Mouse (Mus musculus): ENCODE measurements around the gene Slc4a7.

DNA sequence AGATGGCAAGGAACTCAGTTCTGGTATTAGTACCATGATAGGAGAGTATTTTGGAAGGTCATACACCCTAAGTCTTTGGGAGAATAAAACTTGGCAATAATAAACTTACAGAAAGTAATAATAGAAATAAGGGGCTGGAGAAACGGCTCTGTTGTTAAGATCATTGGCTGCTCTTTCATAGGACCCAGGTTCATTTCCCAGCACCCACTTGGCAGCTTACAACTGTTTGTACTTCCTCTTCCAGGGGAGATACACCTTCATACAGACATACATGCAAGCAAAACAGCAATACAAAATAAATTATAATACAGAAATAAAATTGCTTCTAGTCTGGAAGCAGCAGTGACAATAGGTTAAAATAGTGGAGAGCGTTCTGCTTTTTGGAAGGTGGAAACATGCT, 2.6 kb downstream of the Slc4a7 start:
- TF ChIP-seq CTCF (IDR thresholded peaks at IDR 0.05) (no peak), POLR2A (IDR thresholded peaks at IDR 0.05; ENCODE audit: insufficient read depth, low read depth, low read length) (no peak)
